Mouse (Mus musculus) heart, postnatal 10 days (tissue): ENCODE results near the gene Junb. TPM values are rescaled to one million over a fixed set of nuclear protein-coding genes. Genes with fewer than 3 reads are reported as not detected.

Experiments used
- microRNA-seq, 2 experiments: library from miRNA; unstranded; fragments of <30 nt; microRNA quantifications; one replicate each; pipeline ENCODE4 v1.2.0; 2022
- total RNA-seq, 2 experiments: library from RNA; stranded (reverse); gene quantifications; 2 replicates each; pipeline ENCODE4 v1.2.3; 2021

The Junb gene
- total RNA-seq, 2 experiments from 2014 or later = 12.6 to 12.7 TPM

Small RNAs within 50 kb of the gene (microRNA-seq; reads per million reads assigned to microRNA genes)
- gene Gm24197 = 0 reads per million in 2 experiments

Other genes starting within 250 kb of the Junb start
- gene Nfix, start 178.4 kb downstream of the Junb start, total RNA-seq = 100 to 1,000 TPM; 256 to 266 TPM
- gene Dand5, start 155.9 kb downstream of the Junb start, total RNA-seq = 1 to 10 TPM; 3.1 to 3.8 TPM
- 10 to 100 TPM; 23.7 to 25.0 TPM for gene Gadd45gip1, start 147.2 kb downstream of the Junb start, total RNA-seq
- 10 to 100 TPM; 77.8 to 88.5 TPM for gene Rad23a, start 138.1 kb downstream of the Junb start, total RNA-seq
- gene Calr, start 131.8 kb downstream of the Junb start, total RNA-seq = 100 to 1,000 TPM; 275 to 333 TPM
- 10 to 100 TPM; 31.7 to 32.5 TPM for gene Farsa, start 121.7 kb downstream of the Junb start, total RNA-seq
- gene Syce2, start 106.6 kb downstream of the Junb start, total RNA-seq = 1 to 10 TPM; 6.9 TPM
- 10 to 100 TPM; 31.7 to 32.8 TPM for gene Gcdh, start 84.8 kb downstream of the Junb start, total RNA-seq
- under 1 TPM; 0.17 to 0.22 TPM for gene Klf1, start 76.8 kb downstream of the Junb start, total RNA-seq
- 1 to 10 TPM; 6.4 to 7.3 TPM for gene Dnase2a, start 70.2 kb downstream of the Junb start, total RNA-seq
- under 1 TPM in 1 of 2 experiments, not detected in 1; 0.07 TPM for gene Mast1, start 41.4 kb downstream of the Junb start, total RNA-seq
- not detected for gene Rtbdn, start 31.7 kb downstream of the Junb start, total RNA-seq
- gene Gm49661, start 9.3 kb downstream of the Junb start, total RNA-seq = 1 to 10 TPM in 1 of 2 experiments, not detected in 1; 1.6 TPM
- gene Prdx2, start 9.1 kb downstream of the Junb start, total RNA-seq = 100 to 1,000 TPM; 689 to 769 TPM
- 10 to 100 TPM; 53.4 to 55.4 TPM for gene Rnaseh2a, start 9.0 kb downstream of the Junb start, total RNA-seq
- 1 to 10 TPM; 1.8 to 2.3 TPM for gene Hook2, start 11.9 kb upstream of the Junb start, total RNA-seq
- gene Best2, start 35.8 kb upstream of the Junb start, total RNA-seq = not detected
- gene Asna1, start 46.6 kb upstream of the Junb start, total RNA-seq = 10 to 100 TPM; 78.6 to 79.7 TPM
- gene Trir, start 48.1 kb upstream of the Junb start, total RNA-seq = 100 to 1,000 TPM; 117 to 120 TPM
- 10 to 100 TPM; 32.2 to 39.6 TPM for gene Tnpo2, start 58.2 kb upstream of the Junb start, total RNA-seq
- gene Fbxw9, start 81.3 kb upstream of the Junb start, total RNA-seq = 10 to 100 TPM; 12.6 to 13.0 TPM
- gene Gm5741, start 89.3 kb upstream of the Junb start, total RNA-seq = not detected
- gene Dhps, start 93.0 kb upstream of the Junb start, total RNA-seq = 10 to 100 TPM; 28.0 to 29.5 TPM
- 10 to 100 TPM; 48.5 to 51.6 TPM for gene Wdr83os, start 102.0 kb upstream of the Junb start, total RNA-seq
- 10 to 100 TPM; 27.4 to 27.7 TPM for gene Wdr83, start 102.6 kb upstream of the Junb start, total RNA-seq
- 10 to 100 TPM; 32.5 to 34.6 TPM for gene Man2b1, start 104.6 kb upstream of the Junb start, total RNA-seq
- gene Zfp791, start 144.4 kb upstream of the Junb start, total RNA-seq = 1 to 10 TPM; 2.5 to 2.8 TPM
- gene Cks1brt, start 173.2 kb upstream of the Junb start, total RNA-seq = not detected
- gene Olfr371, start 247.3 kb upstream of the Junb start, total RNA-seq = not detected